Mouse (Mus musculus) frontal cortex, adult (tissue): Measurements from ENCODE around the gene Gm5767.

Experiments
- ATAC-seq: cut with Nextera tagmentation; 2 replicates; pipeline ENCODE4 v1.9.2; 2017; ENCODE audit warnings: mild to moderate bottlenecking, moderate library complexity, mixed read lengths; ENCODE audit not compliant: low TSS enrichment

The Gm5767 gene

DNA sequence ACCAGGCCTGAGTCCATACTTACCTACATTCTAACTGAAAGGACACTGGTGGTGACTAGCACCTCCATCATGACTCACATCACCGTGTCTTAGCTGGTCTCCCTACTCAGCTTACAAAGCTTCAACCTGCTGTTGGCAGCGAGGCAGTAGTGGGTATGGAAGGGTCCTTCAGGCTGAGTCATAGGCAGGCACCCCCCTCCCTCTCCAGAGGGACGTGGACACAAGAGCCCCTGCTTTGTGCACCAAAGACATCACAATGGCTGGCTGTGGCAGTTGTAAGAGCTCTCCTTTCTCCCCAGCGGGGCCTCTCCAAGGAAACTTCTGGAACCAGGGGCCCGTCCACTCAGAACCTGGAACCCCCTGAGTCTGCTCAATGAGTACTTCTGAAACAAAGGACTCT lies at the start of gene Gm5767:
TSS of gene Gm5767 (plus strand) at position 301 of the 400 bp plus-strand sequence.
- ATAC-seq, result no peak

DNA sequence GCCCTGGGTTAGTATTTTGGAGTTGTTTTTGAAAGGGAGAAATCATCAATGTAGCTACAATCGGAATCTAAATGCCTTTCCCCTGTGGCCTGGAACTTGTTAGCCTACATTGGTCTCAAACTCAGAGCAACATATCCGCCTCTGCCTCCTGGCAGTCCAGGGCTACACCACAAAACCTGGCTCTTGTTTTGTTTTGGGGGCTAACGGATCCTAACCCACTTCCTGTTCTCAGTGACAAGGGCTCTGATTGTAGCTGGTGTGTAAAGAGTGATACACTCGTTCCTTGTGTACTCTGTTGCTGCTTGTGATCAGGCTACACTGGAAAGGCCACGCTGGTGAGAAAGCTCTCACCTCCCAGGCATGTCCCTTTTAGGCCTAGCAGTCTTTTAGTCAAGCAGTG lies 49.1 kb upstream of the Gm5767 start:
- ATAC-seq, result no peak

DNA sequence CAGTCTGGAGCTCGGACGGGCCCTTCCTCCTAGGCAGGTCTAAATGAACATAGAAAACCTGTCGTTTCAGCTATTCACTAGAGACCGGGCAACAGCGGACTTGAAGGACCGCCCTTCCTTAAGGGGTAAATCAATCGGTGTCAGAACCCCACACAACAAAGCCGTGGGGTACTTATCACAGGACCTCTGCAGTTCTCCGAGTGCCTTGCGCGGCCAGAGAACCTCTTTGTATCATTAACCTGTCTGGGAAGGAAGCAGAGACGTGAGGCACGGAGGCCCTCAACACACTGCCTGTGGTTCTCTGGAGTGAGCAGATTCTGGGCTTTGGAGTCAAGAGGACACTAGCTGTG lies 43.7 kb upstream of the Gm5767 start:
- ATAC-seq, result no peak; the same call in 1 of the 2 replicates

DNA sequence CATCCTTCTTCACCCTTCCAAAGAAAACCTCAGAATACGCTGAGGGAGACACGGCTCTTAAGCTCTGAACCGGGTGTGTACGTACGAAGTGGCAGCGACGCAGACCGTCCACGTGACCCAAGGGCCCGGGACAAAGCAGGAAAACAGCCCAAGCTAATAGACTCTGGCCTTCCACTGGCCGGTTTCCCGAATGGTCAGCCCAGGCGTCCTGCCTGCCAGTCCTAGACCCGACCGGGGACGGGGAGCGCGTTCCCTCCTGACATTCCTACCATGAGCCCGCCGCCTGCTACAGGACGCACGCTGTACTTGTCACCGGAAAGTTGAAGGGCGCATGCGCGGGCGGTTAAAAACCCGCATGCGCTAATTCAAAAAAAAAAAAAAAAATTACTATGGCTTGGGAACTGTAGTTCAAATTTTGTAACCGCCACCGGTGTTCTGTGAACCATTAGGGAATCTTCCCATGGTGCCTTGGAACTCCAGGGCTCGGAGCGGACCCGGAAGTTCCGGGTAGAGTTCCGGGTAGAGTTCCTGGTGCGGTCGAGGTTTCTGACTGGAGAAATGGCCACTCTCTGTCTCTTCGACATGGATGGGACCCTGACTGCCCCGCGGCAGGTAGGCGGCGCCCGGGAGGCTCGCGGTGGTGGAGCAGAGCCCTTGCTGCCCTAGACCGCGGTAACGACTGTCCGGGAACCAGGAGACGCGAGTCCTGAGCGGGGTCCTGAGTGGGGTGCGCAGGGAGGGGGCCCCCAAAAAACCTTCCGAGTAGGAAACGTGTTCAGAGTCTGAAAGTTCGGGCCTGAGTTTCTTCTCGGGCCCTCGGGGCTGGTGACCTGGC lies 43.1 kb upstream of the Gm5767 start, which contains the start of the genes Pmm2 and Tmem186:
TSS of gene Pmm2 (plus strand) at position 458 of the 835 bp plus-strand sequence.
TSS of gene Tmem186 (minus strand) at position 496 of the 835 bp plus-strand sequence.
- peak; percentile 96 for ATAC-seq

DNA sequence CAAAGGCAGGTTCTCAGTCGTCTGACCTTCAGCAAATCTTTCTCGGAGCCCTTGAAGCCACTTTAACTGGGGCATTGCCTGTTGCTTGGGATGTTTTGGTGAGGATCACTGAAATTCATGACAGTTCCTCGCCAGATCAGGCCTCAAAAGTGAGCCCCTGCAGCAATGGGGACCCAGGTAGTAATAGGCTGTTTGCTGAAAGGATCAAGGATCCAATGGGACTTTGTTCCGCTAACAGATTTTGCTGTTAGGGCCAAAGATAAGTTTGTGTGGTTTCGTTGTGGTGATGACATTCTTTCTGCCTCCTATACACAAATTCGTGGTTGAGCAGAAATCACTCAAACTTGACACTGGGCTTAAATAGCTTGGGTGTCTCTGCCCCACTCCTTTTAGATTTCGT lies 42.4 kb upstream of the Gm5767 start:
- ATAC-seq, result no peak

DNA sequence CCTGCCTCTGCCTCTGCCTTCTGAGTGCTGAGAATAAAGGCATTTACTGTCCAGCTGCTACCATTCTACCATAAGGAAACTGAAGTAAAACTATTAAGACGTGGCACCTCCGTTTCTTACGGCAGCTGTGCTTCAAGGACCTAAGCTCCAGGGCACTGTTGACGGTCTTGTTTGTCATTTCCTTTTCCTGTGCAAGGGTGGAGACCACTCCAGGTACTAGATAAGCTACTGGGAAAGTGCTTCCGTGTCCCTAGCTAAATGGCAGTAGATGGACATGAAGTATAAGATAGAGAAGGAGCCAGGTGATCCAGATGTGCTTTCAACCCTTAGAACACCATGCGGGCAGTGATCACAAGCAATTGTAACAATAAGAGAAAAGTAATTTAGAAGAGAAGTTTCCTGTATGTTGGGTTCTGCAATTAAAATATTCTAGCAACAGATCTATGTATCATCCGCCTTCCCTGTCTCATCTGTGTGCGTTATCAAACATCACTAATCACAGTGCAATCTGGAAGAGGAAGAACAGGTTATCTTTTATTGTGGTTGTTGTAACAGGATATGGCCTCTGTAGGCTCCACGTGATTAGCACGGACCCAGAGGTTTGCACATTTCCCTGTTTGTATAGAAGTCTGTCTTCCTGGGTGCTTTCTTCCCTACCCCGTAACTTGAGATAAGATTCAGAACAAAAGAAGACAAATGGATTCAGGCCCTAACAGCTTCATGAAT lies 40.9 kb upstream of the Gm5767 start:
- ATAC-seq, result no peak

DNA sequence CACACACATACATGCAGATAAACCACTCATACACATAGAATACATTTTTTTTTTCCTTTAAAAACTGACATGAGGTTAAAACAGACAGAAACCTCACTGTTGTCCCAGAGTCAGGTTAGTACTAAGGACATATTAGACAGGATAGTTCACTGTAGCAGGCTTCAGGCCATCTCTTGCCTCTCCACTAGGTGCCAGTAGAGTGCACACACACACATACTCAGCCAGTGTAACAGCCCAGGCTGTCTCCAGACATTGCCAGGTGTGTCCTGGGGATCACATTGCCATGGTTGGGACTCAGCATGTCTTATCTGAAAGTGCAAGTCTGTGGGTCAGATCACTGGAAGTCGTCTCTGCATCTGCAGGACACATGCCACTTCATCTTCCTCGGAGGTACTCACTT lies 36.7 kb upstream of the Gm5767 start:
- peak; percentile 85 for ATAC-seq

DNA sequence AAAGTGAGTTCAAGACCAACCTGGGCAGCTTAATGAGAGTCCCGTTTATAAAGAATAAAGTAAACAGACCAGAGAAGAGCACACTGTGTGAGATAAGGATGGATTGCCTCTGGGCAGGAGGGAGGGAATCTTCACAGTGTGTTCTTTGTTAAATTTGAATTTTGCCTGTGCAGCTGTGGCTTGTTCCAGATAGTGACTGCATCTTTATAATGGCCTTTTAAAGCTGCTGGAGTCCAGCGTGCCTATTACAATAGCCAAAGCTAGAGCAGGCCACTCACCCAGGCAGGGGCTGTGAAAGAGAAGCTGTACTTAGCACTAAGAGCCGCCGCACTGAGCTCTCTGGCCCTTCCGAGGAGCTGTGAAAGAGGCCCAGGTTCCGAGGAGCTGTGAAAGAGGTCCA lies 35.0 kb upstream of the Gm5767 start:
- ATAC-seq, result 0 out of 2 replicates have a peak, but pooled peaks have one; percentile 41

DNA sequence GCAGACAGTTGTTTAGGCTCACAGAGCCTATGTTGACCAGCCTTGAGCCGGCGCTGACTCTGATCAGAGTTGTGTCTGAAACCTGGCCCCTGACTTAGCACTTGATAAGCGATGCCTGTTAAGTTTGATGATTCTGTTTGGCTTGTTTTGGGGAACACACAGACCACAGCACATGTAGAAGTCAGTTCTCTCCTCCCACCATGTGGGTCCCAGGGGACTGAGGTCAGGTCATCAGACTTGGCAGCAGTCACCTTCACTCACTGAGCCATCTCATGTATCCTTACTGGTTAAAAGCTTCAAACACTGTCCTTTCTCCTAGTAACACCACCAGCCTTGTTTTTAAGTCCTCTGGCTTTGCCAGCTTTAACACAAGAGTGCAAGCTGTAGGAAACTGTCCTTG lies 30.6 kb upstream of the Gm5767 start:
- ATAC-seq, result no peak

DNA sequence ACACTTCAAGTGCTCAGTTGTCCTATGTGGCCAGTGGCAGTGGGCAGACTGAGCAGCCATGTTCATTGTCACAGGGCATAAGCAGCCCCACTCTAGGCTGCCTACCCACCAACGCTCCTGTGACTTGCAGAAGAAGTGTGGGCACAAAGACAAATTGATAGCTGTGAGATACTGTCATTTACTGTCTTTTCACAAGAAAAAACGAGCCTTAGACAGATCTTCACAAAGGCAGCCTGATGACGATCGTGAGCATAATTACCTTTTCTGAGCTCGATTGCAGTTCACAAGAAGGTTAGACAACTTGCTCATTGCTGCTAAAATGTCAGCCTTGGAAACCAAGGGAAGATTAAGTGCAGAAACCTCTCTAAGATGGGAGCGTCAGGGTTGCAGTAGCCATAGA lies 25.5 kb upstream of the Gm5767 start:
- no peak for ATAC-seq

DNA sequence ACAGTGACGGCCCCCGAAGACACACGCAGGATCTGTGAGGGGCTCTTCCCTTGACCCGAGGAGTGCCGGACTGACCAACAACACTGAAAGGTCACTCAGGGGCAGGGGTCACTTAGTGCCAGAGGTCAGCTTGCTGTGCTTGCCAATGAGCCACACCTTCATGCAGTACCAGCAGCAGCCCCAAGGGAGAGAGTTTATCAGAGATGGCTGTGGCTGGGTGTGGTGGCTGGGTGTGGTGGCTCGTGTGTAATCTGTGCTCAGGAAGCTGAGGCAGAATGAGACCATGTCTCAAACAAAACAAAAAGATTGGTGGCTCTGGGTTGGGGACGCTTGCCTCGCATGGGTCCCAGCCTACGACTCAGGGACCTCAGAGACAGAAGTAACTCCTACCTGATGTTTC lies 25.0 kb upstream of the Gm5767 start:
- ATAC-seq, result no peak

DNA sequence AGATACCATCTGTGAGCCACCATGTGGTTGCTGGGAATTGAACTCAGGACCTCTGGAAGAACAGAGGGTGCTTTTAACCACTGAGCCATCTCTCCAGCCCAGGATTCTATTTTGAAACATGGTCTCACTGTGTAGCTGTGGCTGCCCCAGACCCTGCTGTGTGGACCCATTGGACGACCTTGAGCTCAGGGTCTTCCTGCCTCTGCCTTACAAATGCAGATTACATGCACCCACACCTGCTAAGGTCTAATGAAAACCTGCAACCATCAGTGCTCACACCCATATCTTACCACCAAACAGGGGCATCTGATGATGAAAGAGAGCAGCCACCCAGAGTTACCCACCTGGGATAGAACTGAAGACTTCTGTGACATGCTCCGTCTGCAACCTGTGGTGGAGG lies 24.3 kb upstream of the Gm5767 start:
- no peak for ATAC-seq

DNA sequence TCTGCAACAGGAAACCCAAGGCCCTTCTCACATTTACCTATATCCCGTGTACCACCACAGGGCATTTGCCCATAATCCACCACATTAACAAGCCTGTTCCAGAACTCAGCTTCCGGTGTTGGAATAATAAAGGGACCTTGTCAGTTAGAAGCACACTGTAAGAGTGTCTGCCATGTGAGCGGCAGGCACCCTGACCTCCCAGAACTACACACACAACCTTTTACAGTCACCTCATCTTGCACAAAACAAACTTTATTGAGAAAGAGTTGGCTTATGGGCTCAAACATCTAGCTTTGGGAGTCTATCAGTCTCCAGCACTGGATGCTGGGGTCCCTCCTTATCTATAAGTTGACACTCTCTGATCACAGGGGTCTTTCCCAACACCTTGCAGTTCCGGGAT lies 22.2 kb upstream of the Gm5767 start:
- ATAC-seq, result no peak

DNA sequence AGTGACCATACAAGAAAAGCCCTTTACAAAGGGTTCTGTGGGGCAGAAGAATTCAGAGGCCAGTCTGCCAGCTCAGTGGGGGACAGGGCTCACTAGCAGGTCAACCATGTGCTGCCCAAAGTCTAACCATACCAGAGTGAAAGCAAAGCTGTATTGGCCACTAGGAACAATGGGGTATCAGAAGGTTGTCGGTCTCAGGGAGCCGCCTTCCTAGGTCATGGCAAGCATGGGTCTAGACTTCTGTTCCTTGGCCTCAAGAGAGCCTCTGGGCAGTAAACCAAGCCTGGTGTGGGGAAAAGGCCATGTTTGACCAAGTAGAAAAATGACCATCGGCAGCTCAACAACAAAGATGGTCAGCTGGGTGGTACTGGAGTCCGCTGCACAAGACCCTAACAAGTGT lies 21.8 kb upstream of the Gm5767 start:
- ATAC-seq, result no peak

DNA sequence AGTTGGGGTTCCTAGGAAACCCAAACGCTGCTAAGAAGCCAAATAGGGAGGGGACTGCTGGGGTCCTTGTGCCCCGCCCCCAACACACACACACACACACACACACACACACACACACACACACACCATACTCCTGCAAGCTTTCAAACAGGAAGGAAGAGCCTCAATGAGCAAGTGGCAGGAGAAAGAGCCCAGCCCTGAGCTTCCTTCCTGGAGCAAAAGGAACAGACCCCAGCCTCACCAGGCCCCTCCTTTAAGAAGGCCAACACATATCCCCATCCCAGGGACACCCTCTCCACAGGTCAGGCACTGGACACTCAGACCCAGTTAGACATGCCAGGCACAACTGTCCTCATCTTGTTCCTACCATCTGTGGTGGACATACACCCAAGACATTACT lies 17.5 kb upstream of the Gm5767 start:
- no peak for ATAC-seq

DNA sequence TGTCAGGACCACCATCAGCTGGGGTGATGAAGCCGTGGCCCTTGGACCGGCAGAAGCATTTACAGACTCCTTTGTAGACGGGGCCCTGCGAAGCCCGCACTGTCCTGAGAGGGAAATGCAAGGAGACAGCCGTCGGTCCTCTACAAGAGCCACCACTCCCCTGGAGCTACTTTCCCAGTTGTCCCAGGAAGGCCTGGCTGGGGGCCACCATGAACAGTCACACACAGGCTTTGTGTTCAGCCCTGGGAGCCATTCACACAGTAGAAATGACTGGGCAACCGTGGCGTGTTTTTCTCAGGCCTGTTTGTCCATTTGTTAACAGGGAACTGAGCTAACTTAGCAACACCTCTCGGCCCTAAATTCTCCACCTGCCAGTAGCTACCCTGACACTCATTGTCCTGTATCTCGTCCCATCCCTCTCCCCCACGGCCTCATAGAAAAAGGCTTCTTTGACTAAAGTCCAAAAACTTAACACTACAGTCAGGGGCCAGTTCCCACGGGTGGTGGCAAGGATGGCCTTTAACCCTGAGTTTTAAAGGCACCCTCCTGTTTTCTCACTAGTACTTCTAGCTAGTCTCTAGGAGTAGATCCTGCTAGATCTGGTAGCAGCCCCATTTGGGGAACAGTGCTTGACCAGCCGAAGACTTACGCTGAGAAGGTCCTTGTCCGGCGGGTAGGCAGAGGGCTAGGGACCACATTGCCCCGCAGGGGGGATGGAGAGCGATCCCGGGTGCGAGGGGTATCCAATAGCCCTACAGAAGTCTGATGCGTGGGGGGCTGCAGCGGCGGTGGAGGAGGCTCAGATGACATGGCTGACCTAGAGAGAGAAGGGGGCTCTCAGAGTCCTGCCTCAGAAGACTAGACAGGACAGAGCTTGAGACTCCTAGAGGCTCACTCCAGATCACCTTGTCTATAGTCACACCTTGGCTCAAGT lies 16.7 kb upstream of the Gm5767 start:
- no peak for ATAC-seq

DNA sequence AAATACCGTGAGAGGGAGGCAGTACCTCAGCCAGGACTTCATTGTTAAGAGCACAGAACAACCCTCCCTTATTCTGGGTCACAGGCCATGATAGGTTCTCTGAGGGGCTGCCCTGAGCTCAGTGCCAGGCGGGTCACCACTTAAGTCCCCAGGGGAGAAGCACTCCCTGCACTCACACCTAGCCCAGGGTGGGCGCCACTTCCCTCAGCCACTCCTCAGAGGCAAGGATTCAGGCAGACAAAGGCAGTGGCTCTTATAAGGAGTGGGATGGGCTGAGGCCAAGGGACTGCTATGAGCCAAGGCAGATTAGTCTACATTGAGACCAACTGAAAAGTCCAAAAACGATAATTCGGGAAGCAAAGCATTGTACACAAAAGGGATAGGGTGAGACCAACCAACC lies 15.2 kb upstream of the Gm5767 start:
- ATAC-seq, result no peak

DNA sequence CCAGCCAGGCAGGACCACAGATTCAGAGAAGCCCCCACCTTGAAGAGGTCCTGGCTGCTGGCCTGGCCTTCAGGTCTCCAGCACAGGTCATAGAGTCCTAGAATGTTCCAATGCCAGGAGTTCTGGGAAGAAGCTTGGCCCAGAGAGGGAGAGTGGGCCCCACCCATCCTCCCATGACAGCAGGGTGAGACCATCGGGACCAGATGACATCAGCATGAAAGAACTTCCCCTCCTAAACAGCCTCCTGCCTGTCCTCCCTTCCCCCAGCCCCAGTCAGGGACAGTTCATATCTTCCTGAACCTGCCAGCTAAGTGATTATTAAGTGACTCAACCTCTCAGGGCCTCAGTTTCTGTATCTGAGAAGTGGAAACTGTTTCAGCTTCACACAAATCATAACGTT lies 14.1 kb upstream of the Gm5767 start:
- no peak for ATAC-seq

DNA sequence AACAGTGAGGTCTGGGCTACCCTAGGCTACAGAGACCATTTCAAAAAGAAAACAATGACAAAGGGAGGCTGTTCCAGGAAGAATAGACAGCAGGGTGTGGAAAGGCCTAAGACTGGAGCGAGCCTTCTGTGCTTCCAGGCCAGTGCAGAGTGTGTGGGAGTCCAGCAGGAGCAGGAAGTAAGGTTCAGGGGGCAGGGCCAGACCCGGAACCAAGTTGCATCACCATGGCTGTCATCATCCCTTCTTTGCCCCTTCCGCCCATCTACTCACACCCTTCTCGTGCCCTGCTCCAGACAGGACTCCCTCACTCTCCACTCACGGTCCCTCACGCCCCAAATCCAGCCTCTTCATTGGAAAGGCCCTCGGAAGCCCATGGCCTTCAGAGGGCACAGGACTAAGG lies 13.3 kb upstream of the Gm5767 start:
- no peak for ATAC-seq

DNA sequence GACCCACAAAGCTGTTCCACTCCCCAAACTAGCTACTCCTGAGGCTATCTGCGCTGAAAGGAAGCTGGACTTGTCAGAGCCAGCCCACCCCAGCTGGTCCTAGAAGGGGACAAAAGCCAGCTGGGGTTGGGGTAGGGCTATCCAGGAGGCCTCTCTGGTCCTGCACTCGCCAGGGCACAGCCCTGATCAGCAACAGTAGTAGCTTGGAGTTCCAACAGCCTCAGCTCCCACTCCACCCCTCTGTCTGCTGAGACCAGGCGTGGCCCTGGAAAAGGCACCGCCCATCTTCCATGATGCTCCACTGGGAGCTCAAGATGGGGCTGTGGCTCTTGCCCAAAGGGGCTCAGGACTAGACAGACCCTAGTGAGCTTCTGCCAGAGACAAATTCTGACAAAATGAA lies 12.8 kb upstream of the Gm5767 start:
- ATAC-seq, result no peak

DNA sequence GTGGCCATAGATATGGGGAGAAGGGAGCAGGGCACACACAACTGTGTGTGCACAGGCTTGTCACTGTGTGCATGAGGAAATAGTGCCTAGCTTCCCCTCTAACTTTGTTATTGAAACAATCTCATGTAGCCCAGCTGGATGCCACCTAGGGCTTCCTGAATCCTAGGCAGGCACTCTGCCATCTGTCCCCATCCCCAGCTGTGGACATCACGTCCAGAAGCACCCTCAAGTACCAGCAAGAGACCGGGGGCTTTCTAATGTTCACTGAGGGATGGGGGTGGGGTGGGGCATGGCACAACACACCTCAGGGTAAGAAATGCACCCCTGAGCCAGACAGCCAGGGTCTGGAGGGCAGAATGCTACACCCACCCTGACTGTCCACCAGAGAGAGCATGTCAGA lies 12.2 kb upstream of the Gm5767 start:
- no peak for ATAC-seq

DNA sequence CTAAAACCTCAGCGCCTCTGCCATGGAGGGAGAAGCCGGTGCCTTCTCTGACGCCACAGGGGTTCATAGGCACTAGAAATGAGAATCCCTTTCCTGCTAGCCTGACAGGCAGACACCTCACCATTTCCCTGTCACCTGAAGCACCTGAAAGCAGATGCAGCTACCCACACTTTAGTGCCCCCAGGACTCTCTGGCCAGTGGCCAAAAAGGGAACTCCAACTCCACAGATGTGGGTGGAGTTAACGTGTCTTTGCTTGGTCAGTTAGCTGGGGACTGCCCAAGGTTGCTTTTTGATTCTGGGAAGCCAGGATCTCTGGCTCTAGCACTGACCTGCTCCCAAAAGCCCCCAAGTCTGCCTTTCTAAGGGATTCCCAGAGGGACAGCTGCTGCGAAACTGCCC lies 11.1 kb upstream of the Gm5767 start:
- no peak for ATAC-seq
